Comparison of ENCODE assay signal across 8 mouse cellular contexts in genomic region chr16:17722461-17723324, GRCm38 (mm10). TPM values are rescaled to one million over a fixed set of nuclear protein-coding genes. Genes with fewer than 3 reads are reported as not detected.
DNase-seq lines count a peak whose midpoint lies in the region; ATAC-seq lines count a peak whose summit lies in the region.

No protein-coding gene starts in this region.

- 2% methylated on average over 44 of the region's 44 CpGs for WGBS in intestine, embryonic 14.5 days

- H3K36me3 ChIP-seq in intestine, embryonic 14.5 days (ENCODE audit: control insufficient read depth, insufficient read depth, low read length), result no peaks in the 10 kb centered on the region

- peaks cover 9% of the 10 kb centered on the region; the same call in 1 of the 2 replicates for H3K4me1 ChIP-seq in intestine, embryonic 14.5 days (replicated peaks; ENCODE audit: control insufficient read depth, insufficient read depth, low read length)

- peak; percentile 88 for ATAC-seq in intestine, embryonic 14.5 days (replicated peaks; ENCODE audit: low FRiP score, low TSS enrichment, low read depth)

- H3K27ac ChIP-seq in intestine, embryonic 14.5 days (ENCODE audit: low read depth), result peak overlapping the region; percentile 82

- peak overlapping the region; percentile 99 for H3K4me2 ChIP-seq in intestine, embryonic 14.5 days (ENCODE audit: low read length)

- intact Hi-C loops in gastrocnemius, postnatal 14 days (cut with DNase I; ENCODE audit: low total_unique reads), result no loop called here
- intact Hi-C loops in left cerebral cortex, postnatal 14 days (cut with DNase I), result no loop called here

- H3K9me3 ChIP-seq in intestine, embryonic 14.5 days (ENCODE audit: control insufficient read depth, low read length), result no peaks in the 10 kb centered on the region

- H3K9ac ChIP-seq in intestine, embryonic 14.5 days (ENCODE audit: low read length), result peak overlapping the region; percentile 89

- DNase-seq in adipocyte (ENCODE audit: low spot score), result peak; percentile 93
- peak; percentile 94 for DNase-seq in embryo, embryonic 10 days (ENCODE audit: low spot score)
- DNase-seq in gastrocnemius, postnatal 14 days, result peak; percentile 91
- DNase-seq in intestine, embryonic 14.5 days (ENCODE audit: low spot score), result peak; percentile 92
- peak; percentile 92 to 93 for DNase-seq in left cerebral cortex, postnatal 14 days (ENCODE audit: low spot score in 2 of 2)
- DNase-seq in mesoderm, embryonic 11.5 days (ENCODE audit: low read depth, low spot score), result peak; percentile 93
- peak; percentile 83 to 90 for DNase-seq in right cerebral cortex, postnatal 36 days (ENCODE audit: low spot score in 2 of 2)
- peak; percentile 93 for DNase-seq in yolk sac, embryonic 10.5 days (ENCODE audit: low spot score)

- no peaks in the 10 kb centered on the region for H3K27me3 ChIP-seq in intestine, embryonic 14.5 days (replicated peaks; ENCODE audit: control insufficient read depth, insufficient read depth, low read length)

- peak overlapping the region; percentile 79 for H3K4me3 ChIP-seq in intestine, embryonic 14.5 days (ENCODE audit: low read depth, low read length)

RNA-seq across cellular contexts. Expression of gene Med15, which starts 10.0 kb away (rescaled TPM):
- total RNA-seq in gastrocnemius, postnatal 14 days (2021), result 10 to 100 TPM; 19.8 to 20.9 TPM
- polyA plus RNA-seq in intestine, embryonic 14.5 days (2014; fragmentation: Nextera tagmentation; extraction: Ambion mirVana), result 41.5 and 45.7 TPM in 2 replicates
- total RNA-seq in left cerebral cortex, postnatal 14 days (2021), result 10 to 100 TPM; 68.9 to 70.1 TPM

RNA-seq across cellular contexts. Expression of gene Klhl22, which starts 36.7 kb away (rescaled TPM):
- 10 to 100 TPM; 17.3 to 19.9 TPM for total RNA-seq in gastrocnemius, postnatal 14 days (2021)
- polyA plus RNA-seq in intestine, embryonic 14.5 days (2014; fragmentation: Nextera tagmentation; extraction: Ambion mirVana), result 66.5 and 70.8 TPM in 2 replicates
- total RNA-seq in left cerebral cortex, postnatal 14 days (2021), result 10 to 100 TPM; 93.6 to 98.8 TPM

Comparison
In these comparisons a context has a peak if more than half of its experiments do, and no peak if none do; other contexts are left out.
1. Peak in every context shown above with its lines: DNase-seq, ATAC-seq, H3K4me3 ChIP-seq and H3K27ac ChIP-seq.
2. RNA of gene Klhl22, which starts 36.7 kb away (total RNA-seq): 93.6 to 98.8 TPM in left cerebral cortex, postnatal 14 days; 17.3 to 19.9 TPM in gastrocnemius, postnatal 14 days; every median in the first group is over 4 times any median in the second.